Mouse (Mus musculus): Measurements from ENCODE around the gene Ifnar1. TPM values are rescaled to one million over a fixed set of nuclear protein-coding genes. Genes with fewer than 3 reads are reported as not detected.
A peak's percentile ranks its signal among the peaks of the same experiment; 100 is the strongest.

Gene Ifnar1
- polyA plus RNA-seq, 1 experiment, result 16.2 TPM

GRCm38 (mm10) chr16:91466566-91466965 lies 18.5 kb upstream of the Ifnar1 start:
- no peak overlapping the region for H3K4me3 ChIP-seq
- no peak for TF ChIP-seq POLR2AphosphoS2 (IDR thresholded peaks at IDR 0.05; ENCODE audit: insufficient read length, low read depth)
- no peak for TF ChIP-seq SRF (IDR thresholded peaks at IDR 0.05; ENCODE audit: control insufficient read depth, insufficient read length, low read depth)
- TF ChIP-seq MYOG (IDR thresholded peaks at IDR 0.05; ENCODE audit: control insufficient read depth in 1 of 3, insufficient read depth in 1 of 3, insufficient read length in 2 of 3, low read depth in 2 of 3), result no peak
- no peak for TF ChIP-seq MAX (IDR thresholded peaks at IDR 0.05; ENCODE audit: low read depth)
- TF ChIP-seq E2F4 (IDR thresholded peaks at IDR 0.05; ENCODE audit: insufficient read depth), result no peak
- no peak for TF ChIP-seq POLR2A (IDR thresholded peaks at IDR 0.05; ENCODE audit: insufficient read length, low read depth)
- no peak for TF ChIP-seq CEBPB (IDR thresholded peaks at IDR 0.05; ENCODE audit: insufficient read depth, poor library complexity, severe bottlenecking)
- no peak for TF ChIP-seq TCF12 (IDR thresholded peaks at IDR 0.05; ENCODE audit: insufficient read depth, poor library complexity, severe bottlenecking)
- no peak for TF ChIP-seq MYOD1 (IDR thresholded peaks at IDR 0.05; ENCODE audit: control insufficient read depth in 1 of 3, insufficient read length in 2 of 3, low read depth in 2 of 3)
- TF ChIP-seq REST (IDR thresholded peaks at IDR 0.05; ENCODE audit: insufficient read depth, insufficient read length), result no peak
- TF ChIP-seq TCF3 (IDR thresholded peaks at IDR 0.05; ENCODE audit: insufficient read length, low read depth), result no peak
- TF ChIP-seq USF1 (IDR thresholded peaks at IDR 0.05; ENCODE audit: low read depth), result no peak
- H3K27me3 ChIP-seq (ENCODE audit: control insufficient read depth, insufficient read depth, insufficient read length), result no peaks in the 10 kb centered on the region
- H3K4me2 ChIP-seq (ENCODE audit: low read depth), result no peak overlapping the region
- H3K36me3 ChIP-seq (ENCODE audit: control insufficient read depth, insufficient read depth), result no peaks in the 10 kb centered on the region
- H3K79me2 ChIP-seq (ENCODE audit: control insufficient read depth, insufficient read depth), result no peaks in the 10 kb centered on the region
- no peak overlapping the region for H3ac ChIP-seq (ENCODE audit: control insufficient read depth, insufficient read length)

- H3ac ChIP-seq (ENCODE audit: control insufficient read depth, insufficient read length), result no peak overlapping the region
Observed at GRCm38 (mm10) chr16:91470470-91470869, 14.6 kb upstream of the Ifnar1 start.

GRCm38 (mm10) chr16:91471481-91471880 lies 13.6 kb upstream of the Ifnar1 start:
- TF ChIP-seq TCF12 (IDR thresholded peaks at IDR 0.05; ENCODE audit: insufficient read depth, poor library complexity, severe bottlenecking) (no peak), SRF (IDR thresholded peaks at IDR 0.05; ENCODE audit: control insufficient read depth, insufficient read length, low read depth) (no peak), MYOG (IDR thresholded peaks at IDR 0.05; ENCODE audit: control insufficient read depth in 1 of 3, insufficient read depth in 1 of 3, insufficient read length in 2 of 3, low read depth in 2 of 3) (no peak), TCF3 (IDR thresholded peaks at IDR 0.05; ENCODE audit: insufficient read length, low read depth) (no peak), POLR2AphosphoS2 (IDR thresholded peaks at IDR 0.05; ENCODE audit: insufficient read length, low read depth) (no peak), E2F4 (IDR thresholded peaks at IDR 0.05; ENCODE audit: insufficient read depth) (no peak), REST (IDR thresholded peaks at IDR 0.05; ENCODE audit: insufficient read depth, insufficient read length) (no peak), USF1 (IDR thresholded peaks at IDR 0.05; ENCODE audit: low read depth) (no peak), MYOD1 (IDR thresholded peaks at IDR 0.05; ENCODE audit: control insufficient read depth in 1 of 3, insufficient read length in 2 of 3, low read depth in 2 of 3) (no peak), MAX (IDR thresholded peaks at IDR 0.05; ENCODE audit: low read depth) (no peak), POLR2A (IDR thresholded peaks at IDR 0.05; ENCODE audit: insufficient read length, low read depth) (no peak), CEBPB (IDR thresholded peaks at IDR 0.05; ENCODE audit: insufficient read depth, poor library complexity, severe bottlenecking) (no peak)

More at GRCm38 (mm10) chr16:91470470-91470869, 14.6 kb upstream of the Ifnar1 start:
- TF ChIP-seq USF1 (IDR thresholded peaks at IDR 0.05; ENCODE audit: low read depth) (no peak), TCF12 (IDR thresholded peaks at IDR 0.05; ENCODE audit: insufficient read depth, poor library complexity, severe bottlenecking) (no peak), SRF (IDR thresholded peaks at IDR 0.05; ENCODE audit: control insufficient read depth, insufficient read length, low read depth) (no peak), POLR2AphosphoS2 (IDR thresholded peaks at IDR 0.05; ENCODE audit: insufficient read length, low read depth) (no peak), E2F4 (IDR thresholded peaks at IDR 0.05; ENCODE audit: insufficient read depth) (no peak), POLR2A (IDR thresholded peaks at IDR 0.05; ENCODE audit: insufficient read length, low read depth) (no peak), MYOG (IDR thresholded peaks at IDR 0.05; ENCODE audit: control insufficient read depth in 1 of 3, insufficient read depth in 1 of 3, insufficient read length in 2 of 3, low read depth in 2 of 3) (no peak), CEBPB (IDR thresholded peaks at IDR 0.05; ENCODE audit: insufficient read depth, poor library complexity, severe bottlenecking) (no peak), TCF3 (IDR thresholded peaks at IDR 0.05; ENCODE audit: insufficient read length, low read depth) (no peak), MYOD1 (IDR thresholded peaks at IDR 0.05; ENCODE audit: control insufficient read depth in 1 of 3, insufficient read length in 2 of 3, low read depth in 2 of 3) (no peak), REST (IDR thresholded peaks at IDR 0.05; ENCODE audit: insufficient read depth, insufficient read length) (no peak), MAX (IDR thresholded peaks at IDR 0.05; ENCODE audit: low read depth) (no peak)
- H3K4me2 ChIP-seq (ENCODE audit: low read depth), result no peak overlapping the region
- H3K27me3 ChIP-seq (ENCODE audit: control insufficient read depth, insufficient read depth, insufficient read length), result no peaks in the 10 kb centered on the region
- no peaks in the 10 kb centered on the region for H3K79me2 ChIP-seq (ENCODE audit: control insufficient read depth, insufficient read depth)
- H3K36me3 ChIP-seq (ENCODE audit: control insufficient read depth, insufficient read depth), result no peaks in the 10 kb centered on the region
- no peak overlapping the region for H3K4me3 ChIP-seq

GRCm38 (mm10) chr16:91475753-91476152 lies 9.3 kb upstream of the Ifnar1 start:
- TF ChIP-seq CEBPB (IDR thresholded peaks at IDR 0.05; ENCODE audit: insufficient read depth, poor library complexity, severe bottlenecking) (no peak), REST (IDR thresholded peaks at IDR 0.05; ENCODE audit: insufficient read depth, insufficient read length) (no peak), MAX (IDR thresholded peaks at IDR 0.05; ENCODE audit: low read depth) (no peak), POLR2A (IDR thresholded peaks at IDR 0.05; ENCODE audit: insufficient read length, low read depth) (no peak), MYOG (IDR thresholded peaks at IDR 0.05; ENCODE audit: control insufficient read depth in 1 of 3, insufficient read depth in 1 of 3, insufficient read length in 2 of 3, low read depth in 2 of 3) (no peak), E2F4 (IDR thresholded peaks at IDR 0.05; ENCODE audit: insufficient read depth) (no peak), SRF (IDR thresholded peaks at IDR 0.05; ENCODE audit: control insufficient read depth, insufficient read length, low read depth) (no peak), MYOD1 (IDR thresholded peaks at IDR 0.05; ENCODE audit: control insufficient read depth in 1 of 3, insufficient read length in 2 of 3, low read depth in 2 of 3) (no peak), POLR2AphosphoS2 (IDR thresholded peaks at IDR 0.05; ENCODE audit: insufficient read length, low read depth) (no peak), USF1 (IDR thresholded peaks at IDR 0.05; ENCODE audit: low read depth) (no peak), TCF3 (IDR thresholded peaks at IDR 0.05; ENCODE audit: insufficient read length, low read depth) (no peak), TCF12 (IDR thresholded peaks at IDR 0.05; ENCODE audit: insufficient read depth, poor library complexity, severe bottlenecking) (no peak)
- H3K4me3 ChIP-seq, result no peak overlapping the region

More at GRCm38 (mm10) chr16:91471481-91471880, 13.6 kb upstream of the Ifnar1 start:
- Histone ChIP-seq H3K4me3 (no peak overlapping the region), H3K79me2 (ENCODE audit: control insufficient read depth, insufficient read depth) (no peaks in the 10 kb centered on the region), H3K27me3 (ENCODE audit: control insufficient read depth, insufficient read depth, insufficient read length) (no peaks in the 10 kb centered on the region), H3K4me2 (ENCODE audit: low read depth) (no peak overlapping the region), H3K36me3 (ENCODE audit: control insufficient read depth, insufficient read depth) (no peaks in the 10 kb centered on the region), H3ac (ENCODE audit: control insufficient read depth, insufficient read length) (no peak overlapping the region)

More at GRCm38 (mm10) chr16:91475753-91476152, 9.3 kb upstream of the Ifnar1 start:
- Histone ChIP-seq H3K4me2 (ENCODE audit: low read depth) (peak overlapping the region; percentile 68), H3K27me3 (ENCODE audit: control insufficient read depth, insufficient read depth, insufficient read length) (no peaks in the 10 kb centered on the region), H3ac (ENCODE audit: control insufficient read depth, insufficient read length) (no peak overlapping the region), H3K36me3 (ENCODE audit: control insufficient read depth, insufficient read depth) (no peaks in the 10 kb centered on the region), H3K79me2 (ENCODE audit: control insufficient read depth, insufficient read depth) (no peaks in the 10 kb centered on the region)
